Mouse (Mus musculus): ENCODE data around the gene Tprkb.
A peak's percentile ranks its signal among the peaks of the same experiment; 100 is the strongest.
"Not testable (repeated sequence)": the region's sequence is repeated elsewhere in the genome, so short reads cannot be mapped to it uniquely, and the experiment has no call there.

Tprkb gene

GRCm38 (mm10) chr6:85911587-85911986 lies at the start of gene Tprkb:
Gene Tprkb, plus strand, starts transcription at chr6:85911865.
- no peak for DNase-seq (ENCODE audit: extremely low read depth, low read depth)

GRCm38 (mm10) chr6:85862565-85862964 lies 49.1 kb upstream of the Tprkb start:
- no peak for DNase-seq (ENCODE audit: extremely low read depth, low read depth)

- DNase-seq (ENCODE audit: extremely low read depth, low read depth): no peak
These were observed 48.5 kb upstream of the Tprkb start for GRCm38 (mm10) chr6:85863136-85863535.

GRCm38 (mm10) chr6:85863840-85864239 lies 47.8 kb upstream of the Tprkb start:
- DNase-seq (ENCODE audit: extremely low read depth, low read depth): no peak

GRCm38 (mm10) chr6:85864900-85865639 lies 46.6 kb upstream of the Tprkb start:
- not testable (repeated sequence) for DNase-seq (ENCODE audit: extremely low read depth, low read depth)

- not testable (repeated sequence) for DNase-seq (ENCODE audit: extremely low read depth, low read depth)
These were observed 45.5 kb upstream of the Tprkb start for GRCm38 (mm10) chr6:85866166-85866565.

GRCm38 (mm10) chr6:85866995-85867394 lies 44.7 kb upstream of the Tprkb start:
- not testable (repeated sequence) for DNase-seq (ENCODE audit: extremely low read depth, low read depth)

GRCm38 (mm10) chr6:85867726-85868690 lies 43.7 kb upstream of the Tprkb start:
- peak; percentile 3 for DNase-seq (ENCODE audit: extremely low read depth, low read depth)

GRCm38 (mm10) chr6:85869006-85869405 lies 42.7 kb upstream of the Tprkb start, which contains the start of gene Nat8f2:
Gene Nat8f2, minus strand, starts transcription at chr6:85869158.
- not testable (repeated sequence) for DNase-seq (ENCODE audit: extremely low read depth, low read depth)

GRCm38 (mm10) chr6:85883246-85883645 lies 28.4 kb upstream of the Tprkb start:
- not testable (repeated sequence) for DNase-seq (ENCODE audit: extremely low read depth, low read depth)

- no peak for DNase-seq (ENCODE audit: extremely low read depth, low read depth)
These were observed 27.4 kb upstream of the Tprkb start for GRCm38 (mm10) chr6:85884311-85884710.

- DNase-seq (ENCODE audit: extremely low read depth, low read depth): no peak
These were observed 22.7 kb upstream of the Tprkb start for GRCm38 (mm10) chr6:85888961-85889360.

GRCm38 (mm10) chr6:85895061-85895648 lies 16.5 kb upstream of the Tprkb start:
- DNase-seq (ENCODE audit: extremely low read depth, low read depth): not testable (repeated sequence)

GRCm38 (mm10) chr6:85898596-85899475 lies 12.8 kb upstream of the Tprkb start:
- DNase-seq (ENCODE audit: extremely low read depth, low read depth): not testable (repeated sequence)

GRCm38 (mm10) chr6:85902303-85902702 lies 9.4 kb upstream of the Tprkb start:
- no peak for DNase-seq (ENCODE audit: extremely low read depth, low read depth)

- peak; percentile 41 for DNase-seq (ENCODE audit: extremely low read depth, low read depth)
These were observed 7.0 kb upstream of the Tprkb start, which contains the start of gene Nat8f4 for GRCm38 (mm10) chr6:85904642-85905061. Gene Nat8f4, minus strand, starts transcription at chr6:85904884.

GRCm38 (mm10) chr6:85906911-85907351 lies 4.7 kb upstream of the Tprkb start:
- not testable (repeated sequence) for DNase-seq (ENCODE audit: extremely low read depth, low read depth)

- DNase-seq (ENCODE audit: extremely low read depth, low read depth): no peak
These were observed 3.3 kb upstream of the Tprkb start for GRCm38 (mm10) chr6:85908341-85908740.

GRCm38 (mm10) chr6:85909704-85910103 lies 2.0 kb upstream of the Tprkb start:
- no peak for DNase-seq (ENCODE audit: extremely low read depth, low read depth)

- DNase-seq (ENCODE audit: extremely low read depth, low read depth): peak; percentile 24
These were observed 3.5 kb downstream of the Tprkb start for GRCm38 (mm10) chr6:85915141-85915538.
